Mouse (Mus musculus): ENCODE data around the gene Nat8. TPM values are rescaled to one million over a fixed set of nuclear protein-coding genes. Genes with fewer than 3 reads are reported as not detected.
"Not testable (repeated sequence)": the region's sequence is repeated elsewhere in the genome, so short reads cannot be mapped to it uniquely, and the experiment has no call there.

Gene Nat8
- polyA plus RNA-seq (2014; fragmentation: Nextera tagmentation; extraction: Ambion mirVana): 0.47 TPM in 1 of 2 replicates, not detected in the other

DNA sequence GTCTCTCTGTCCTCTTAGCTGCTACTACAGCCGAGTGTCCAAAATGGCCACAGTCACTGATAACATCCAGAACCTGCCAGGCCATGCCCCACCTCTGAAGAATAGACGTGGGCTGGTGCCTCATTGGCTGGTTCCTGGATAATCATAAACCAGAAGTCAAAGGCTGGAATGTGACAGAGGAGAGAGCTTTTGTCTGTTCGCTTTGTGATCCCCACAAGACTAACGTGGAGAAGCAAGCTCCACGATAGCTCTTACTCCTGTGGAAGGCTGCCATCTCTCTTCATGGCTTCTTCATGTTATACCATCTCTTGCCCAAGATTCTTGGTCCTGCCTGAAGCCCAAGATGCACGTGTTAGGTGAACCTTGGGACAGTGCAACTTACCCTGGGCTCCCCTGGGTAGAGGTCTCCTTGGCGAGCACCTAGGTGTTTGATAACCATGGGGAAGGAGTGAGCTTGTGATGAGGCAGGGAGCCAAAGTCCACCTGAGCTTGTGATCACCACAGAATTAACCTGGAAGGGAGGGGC lies at the start of gene Nat8:
Nat8 (minus strand) TSS at position 287 of the 526 bp plus-strand sequence.
- ATAC-seq (ENCODE audit: low FRiP score): no peak
- no peaks in the 10 kb centered on the region for H3K4me1 ChIP-seq (replicated peaks; ENCODE audit: control insufficient read depth, insufficient read depth, low read length)
- no peaks in the 10 kb centered on the region for H3K27me3 ChIP-seq (ENCODE audit: control insufficient read depth, insufficient read depth, low read length)
- H3K4me3 ChIP-seq (replicated peaks; ENCODE audit: low read length): no peak within 1 kb of the TSS
- H3K9me3 ChIP-seq (ENCODE audit: control insufficient read depth, low read length): no peaks in the 10 kb centered on the region
- no peak for DNase-seq (ENCODE audit: low spot score)
- 75% methylated on average over 7 of the region's 7 CpGs for WGBS
- no peaks in the 10 kb centered on the region for H3K36me3 ChIP-seq (replicated peaks; ENCODE audit: control insufficient read depth, insufficient read depth)
- H3K27ac ChIP-seq: no peak within 1 kb of the TSS
- H3K4me2 ChIP-seq (replicated peaks): no peak within 1 kb of the TSS
- no peak within 1 kb of the TSS for H3K9ac ChIP-seq

DNA sequence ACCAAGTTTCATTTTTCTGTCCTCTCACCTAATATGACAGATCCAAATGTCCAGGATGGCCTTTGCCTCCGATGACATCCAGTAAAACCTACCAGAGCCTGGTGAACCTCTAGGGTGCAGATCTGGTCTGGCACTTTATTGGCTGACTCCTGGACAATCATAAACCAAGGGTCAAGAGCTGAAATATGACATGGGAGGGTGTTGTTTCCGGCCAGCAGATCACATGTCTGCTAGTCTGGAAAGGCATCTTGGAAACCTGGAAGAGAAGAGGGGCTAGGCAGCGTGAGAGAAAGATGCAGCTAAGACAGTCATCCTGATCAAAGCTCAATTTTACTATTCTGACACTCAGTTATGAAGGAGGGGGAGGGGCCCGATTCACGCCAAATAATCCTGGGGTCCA lies 37.1 kb upstream of the Nat8 start, which contains the start of gene Nat8f2:
Nat8f2 (minus strand) TSS at position 153 of the 400 bp plus-strand sequence.
- not testable (repeated sequence) for DNase-seq (ENCODE audit: low spot score); H3K9me3 ChIP-seq (ENCODE audit: control insufficient read depth, low read length); H3K4me1 ChIP-seq (replicated peaks; ENCODE audit: control insufficient read depth, insufficient read depth, low read length); H3K4me3 ChIP-seq (replicated peaks; ENCODE audit: low read length); H3K27me3 ChIP-seq (ENCODE audit: control insufficient read depth, insufficient read depth, low read length); ATAC-seq (ENCODE audit: low FRiP score); H3K36me3 ChIP-seq (replicated peaks; ENCODE audit: control insufficient read depth, insufficient read depth); H3K4me2 ChIP-seq (replicated peaks); H3K9ac ChIP-seq; H3K27ac ChIP-seq
- WGBS: 91% methylated on average over 5 of the region's 5 CpGs

GRCm38 (mm10) chr6:85867726-85868690 lies 36.1 kb upstream of the Nat8 start:
- H3K4me1 ChIP-seq (replicated peaks; ENCODE audit: control insufficient read depth, insufficient read depth, low read length): no peaks in the 10 kb centered on the region
- no peak for DNase-seq (ENCODE audit: low spot score)
- H3K36me3 ChIP-seq (replicated peaks; ENCODE audit: control insufficient read depth, insufficient read depth): no peaks in the 10 kb centered on the region
- no peak overlapping the region for H3K4me3 ChIP-seq (replicated peaks; ENCODE audit: low read length)
- H3K9ac ChIP-seq: no peak overlapping the region
- H3K27ac ChIP-seq: no peak overlapping the region
- no peak overlapping the region for H3K4me2 ChIP-seq (replicated peaks)
- no peak for ATAC-seq (ENCODE audit: low FRiP score)
- 87% methylated on average over 8 of the region's 8 CpGs for WGBS
- no peaks in the 10 kb centered on the region for H3K9me3 ChIP-seq (ENCODE audit: control insufficient read depth, low read length)
- H3K27me3 ChIP-seq (ENCODE audit: control insufficient read depth, insufficient read depth, low read length): no peaks in the 10 kb centered on the region

DNA sequence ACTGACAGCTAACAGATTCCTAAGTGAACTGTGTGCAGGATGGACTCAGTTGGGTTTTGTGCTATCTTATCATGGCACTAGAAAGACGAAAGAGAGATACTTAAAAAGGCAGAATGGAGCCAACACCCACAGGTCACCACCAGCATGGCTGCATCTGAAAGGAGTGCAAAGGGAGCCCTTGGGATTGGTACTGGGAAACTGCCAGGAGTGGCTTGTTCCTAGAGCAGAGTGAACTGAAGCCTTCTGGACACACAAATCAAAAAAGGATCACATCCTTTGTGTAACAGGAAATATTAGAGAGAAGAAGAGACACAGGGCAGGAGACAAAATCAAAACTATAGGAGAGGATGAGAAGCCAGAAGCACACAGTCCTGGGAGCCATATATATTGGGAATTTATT lies 35.1 kb upstream of the Nat8 start:
- not testable (repeated sequence) for DNase-seq (ENCODE audit: low spot score); H3K27ac ChIP-seq; ATAC-seq (ENCODE audit: low FRiP score); H3K4me3 ChIP-seq (replicated peaks; ENCODE audit: low read length); H3K4me1 ChIP-seq (replicated peaks; ENCODE audit: control insufficient read depth, insufficient read depth, low read length); H3K27me3 ChIP-seq (ENCODE audit: control insufficient read depth, insufficient read depth, low read length); H3K9ac ChIP-seq; H3K4me2 ChIP-seq (replicated peaks); H3K9me3 ChIP-seq (ENCODE audit: control insufficient read depth, low read length); H3K36me3 ChIP-seq (replicated peaks; ENCODE audit: control insufficient read depth, insufficient read depth)
- 75% methylated on average over 1 of the region's 1 CpGs for WGBS

GRCm38 (mm10) chr6:85866166-85866565 lies 34.3 kb upstream of the Nat8 start:
- not testable (repeated sequence) for H3K9me3 ChIP-seq (ENCODE audit: control insufficient read depth, low read length); H3K4me2 ChIP-seq (replicated peaks); H3K4me1 ChIP-seq (replicated peaks; ENCODE audit: control insufficient read depth, insufficient read depth, low read length); H3K9ac ChIP-seq; H3K36me3 ChIP-seq (replicated peaks; ENCODE audit: control insufficient read depth, insufficient read depth); DNase-seq (ENCODE audit: low spot score); H3K27ac ChIP-seq; H3K4me3 ChIP-seq (replicated peaks; ENCODE audit: low read length); ATAC-seq (ENCODE audit: low FRiP score); H3K27me3 ChIP-seq (ENCODE audit: control insufficient read depth, insufficient read depth, low read length)
- WGBS: 89% methylated on average over 3 of the region's 3 CpGs

DNA sequence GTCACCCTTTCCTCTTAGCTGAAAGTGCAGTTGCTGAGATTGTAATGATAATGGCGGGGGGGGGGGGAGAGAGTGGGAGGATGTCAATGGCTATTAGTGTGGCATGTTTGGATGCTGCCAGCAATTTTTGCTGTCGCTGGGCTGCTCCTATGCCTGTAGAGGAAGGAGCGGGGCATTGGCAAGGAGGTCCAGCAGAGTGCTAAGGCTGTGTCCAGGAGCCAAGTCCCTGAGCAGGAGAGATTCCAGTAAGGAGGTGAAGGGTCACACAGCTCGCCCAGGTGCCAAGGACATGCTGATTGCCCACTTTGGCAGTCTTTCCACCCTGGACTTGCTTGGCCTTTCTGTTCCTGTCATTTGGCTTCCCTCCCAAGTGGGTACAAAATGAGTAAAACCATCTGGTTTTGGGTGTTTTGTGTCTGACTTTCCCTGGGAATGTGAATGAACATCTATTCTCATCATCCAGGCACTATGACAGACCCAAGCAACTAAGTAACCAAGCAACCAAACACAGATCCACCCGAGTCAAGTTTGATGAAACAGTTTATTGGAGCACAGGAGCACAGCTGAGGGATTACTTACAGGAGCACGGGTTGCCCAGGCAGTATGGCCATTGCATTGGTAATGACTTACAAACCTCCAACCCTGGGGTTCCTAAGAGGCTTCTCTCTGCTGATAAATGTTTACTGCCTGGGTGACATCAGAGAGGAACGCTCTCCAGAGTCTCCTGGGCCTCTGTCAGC lies 33.2 kb upstream of the Nat8 start:
- H3K4me1 ChIP-seq (replicated peaks; ENCODE audit: control insufficient read depth, insufficient read depth, low read length); H3K9me3 ChIP-seq (ENCODE audit: control insufficient read depth, low read length); DNase-seq (ENCODE audit: low spot score); H3K27ac ChIP-seq; H3K4me2 ChIP-seq (replicated peaks); H3K9ac ChIP-seq; H3K4me3 ChIP-seq (replicated peaks; ENCODE audit: low read length); H3K36me3 ChIP-seq (replicated peaks; ENCODE audit: control insufficient read depth, insufficient read depth); H3K27me3 ChIP-seq (ENCODE audit: control insufficient read depth, insufficient read depth, low read length): not testable (repeated sequence)
- 60% methylated on average over 5 of the region's 7 CpGs for WGBS
- ATAC-seq (ENCODE audit: low FRiP score): peak; percentile 79; the same call in 1 of the 2 replicates

DNA sequence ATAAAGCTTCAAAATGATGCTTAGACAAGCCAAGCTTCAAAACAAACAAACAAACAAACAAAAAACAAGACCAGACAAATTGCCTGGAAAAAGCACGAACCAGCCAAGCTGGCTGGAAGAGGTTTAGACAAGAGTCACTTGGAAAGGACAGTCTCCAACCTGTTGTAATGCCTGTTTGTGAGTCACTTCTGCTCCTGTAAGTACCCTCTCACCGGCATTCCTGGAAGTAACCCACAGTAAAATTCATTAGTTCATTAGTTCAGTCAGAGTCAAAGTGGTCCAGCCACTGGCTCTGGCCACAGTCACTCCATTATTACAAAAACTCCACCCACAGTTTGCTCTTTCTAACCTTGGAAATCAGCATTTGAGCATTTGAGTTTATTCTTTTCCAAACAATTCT lies 32.0 kb upstream of the Nat8 start:
- DNase-seq (ENCODE audit: low spot score): no peak
- no peaks in the 10 kb centered on the region for H3K9me3 ChIP-seq (ENCODE audit: control insufficient read depth, low read length)
- ATAC-seq (ENCODE audit: low FRiP score): no peak
- H3K36me3 ChIP-seq (replicated peaks; ENCODE audit: control insufficient read depth, insufficient read depth): no peaks in the 10 kb centered on the region
- WGBS: 83% methylated on average over 2 of the region's 2 CpGs
- H3K27ac ChIP-seq: no peak overlapping the region
- H3K4me3 ChIP-seq (replicated peaks; ENCODE audit: low read length): no peak overlapping the region
- no peaks in the 10 kb centered on the region for H3K27me3 ChIP-seq (ENCODE audit: control insufficient read depth, insufficient read depth, low read length)
- no peak overlapping the region for H3K9ac ChIP-seq
- H3K4me2 ChIP-seq (replicated peaks): no peak overlapping the region
- no peaks in the 10 kb centered on the region for H3K4me1 ChIP-seq (replicated peaks; ENCODE audit: control insufficient read depth, insufficient read depth, low read length)

DNA sequence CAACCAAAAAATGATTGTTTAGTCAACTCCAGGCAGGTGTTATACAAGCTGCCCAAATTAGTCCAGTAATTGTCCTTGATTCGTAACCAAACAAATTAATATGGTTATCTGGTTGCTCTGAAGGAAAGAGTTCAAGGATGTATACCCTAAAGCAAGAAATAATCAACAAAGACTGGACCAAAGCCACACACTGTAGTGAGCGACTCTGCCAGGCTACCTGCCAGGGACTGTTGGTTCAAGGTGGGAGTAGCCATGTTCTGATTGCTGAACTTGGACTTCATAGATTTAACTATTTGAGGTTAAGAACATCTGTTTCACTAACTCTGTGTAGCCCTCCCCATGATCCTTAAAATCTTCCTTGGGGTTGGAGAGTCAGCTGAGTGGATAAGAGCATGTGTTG lies 31.3 kb upstream of the Nat8 start:
- no peaks in the 10 kb centered on the region for H3K4me1 ChIP-seq (replicated peaks; ENCODE audit: control insufficient read depth, insufficient read depth, low read length)
- no peaks in the 10 kb centered on the region for H3K9me3 ChIP-seq (ENCODE audit: control insufficient read depth, low read length)
- no peak overlapping the region for H3K9ac ChIP-seq
- no peaks in the 10 kb centered on the region for H3K36me3 ChIP-seq (replicated peaks; ENCODE audit: control insufficient read depth, insufficient read depth)
- WGBS: 87% methylated on average over 2 of the region's 2 CpGs
- ATAC-seq (ENCODE audit: low FRiP score): no peak
- no peak for DNase-seq (ENCODE audit: low spot score)
- H3K4me3 ChIP-seq (replicated peaks; ENCODE audit: low read length): no peak overlapping the region
- no peak overlapping the region for H3K4me2 ChIP-seq (replicated peaks)
- H3K27me3 ChIP-seq (ENCODE audit: control insufficient read depth, insufficient read depth, low read length): no peaks in the 10 kb centered on the region
- no peak overlapping the region for H3K27ac ChIP-seq

GRCm38 (mm10) chr6:85862565-85862964 lies 30.7 kb upstream of the Nat8 start:
- Histone ChIP-seq H3K27ac (no peak overlapping the region), H3K4me3 (replicated peaks; ENCODE audit: low read length) (no peak overlapping the region), H3K4me2 (replicated peaks) (no peak overlapping the region), H3K4me1 (replicated peaks; ENCODE audit: control insufficient read depth, insufficient read depth, low read length) (no peaks in the 10 kb centered on the region), H3K9me3 (ENCODE audit: control insufficient read depth, low read length) (no peaks in the 10 kb centered on the region), H3K36me3 (replicated peaks; ENCODE audit: control insufficient read depth, insufficient read depth) (no peaks in the 10 kb centered on the region), H3K27me3 (ENCODE audit: control insufficient read depth, insufficient read depth, low read length) (no peaks in the 10 kb centered on the region), H3K9ac (no peak overlapping the region)
- DNase-seq (ENCODE audit: low spot score) (no peak), ATAC-seq (ENCODE audit: low FRiP score) (no peak)
- 89% methylated on average over 3 of the region's 3 CpGs for WGBS

Measured in hindbrain, embryonic 14.5 days (tissue).